Mouse (Mus musculus) midbrain, embryonic 13.5 days (tissue): Measurements from ENCODE around the gene Aldh1l1. TPM values are rescaled to one million over a fixed set of nuclear protein-coding genes. Genes with fewer than 3 reads are reported as not detected.
A peak's percentile ranks its signal among the peaks of the same experiment; 100 is the strongest.

Source experiments
- ATAC-seq: fragments of 200-750 bp; cut with Nextera tagmentation; 2 replicates; pipeline ENCODE4 v1.8.0; 2017; ENCODE audit warnings: mild to moderate bottlenecking, moderate TSS enrichment, moderate library complexity
- H3K27ac ChIP-seq: fragments of 300-500 bp; sonication (generic); 2 replicates; pipeline ENCODE4 v1.5.1; 2015; ENCODE audit warnings: inconsistent platforms, mild to moderate bottlenecking, moderate library complexity
- H3K27me3 ChIP-seq: fragments of 300-500 bp; sonication (generic); 2 replicates; pipeline ENCODE4 v1.6.1; 2015; ENCODE audit warnings: mild to moderate bottlenecking, inconsistent platforms
- H3K36me3 ChIP-seq: fragments of 300-500 bp; sonication (generic); 2 replicates; pipeline ENCODE4 v1.6.1; 2015; ENCODE audit warnings: mild to moderate bottlenecking, inconsistent platforms
- H3K4me1 ChIP-seq: fragments of 300-500 bp; sonication (generic); replicated peaks from 2 replicates; pipeline ENCODE4 v1.6.1; 2015; ENCODE audit warnings: inconsistent platforms
- H3K4me2 ChIP-seq: fragments of 300-500 bp; sonication (generic); replicated peaks from 2 replicates; pipeline ENCODE4 v1.6.1; 2015; ENCODE audit warnings: moderate library complexity, mild to moderate bottlenecking, inconsistent platforms
- H3K4me3 ChIP-seq: fragments of 300-500 bp; sonication (generic); replicated peaks from 2 replicates; pipeline ENCODE4 v1.5.1; 2015; ENCODE audit warnings: mild to moderate bottlenecking, inconsistent platforms
- H3K9ac ChIP-seq: fragments of 300-500 bp; sonication (generic); replicated peaks from 2 replicates; pipeline ENCODE4 v1.6.1; 2015; ENCODE audit warnings: mild to moderate bottlenecking, inconsistent platforms
- H3K9me3 ChIP-seq: fragments of 300-500 bp; sonication (generic); 2 replicates; pipeline ENCODE4 v1.6.1; 2016; ENCODE audit warnings: mild to moderate bottlenecking, inconsistent platforms
- WGBS: fragments of 180-500 bp; shearing (Covaris S2); methylation state at CpG from one replicate; pipeline ENCODE4 v1.1.7; 2015; 5-methylcytosine and 5-hydroxymethylcytosine counted together
- polyA plus RNA-seq: library from polyadenylated mRNA; unstranded; fragments of >200 nt; fragmentation: Nextera tagmentation; extraction: Ambion mirVana; gene quantifications from 2 replicates; pipeline ENCODE4 v1.2.1, GENCODE M21; 2015

Aldh1l1 gene
- polyA plus RNA-seq, 1 experiment from 2014 or later = 30.8 TPM

- H3K4me2 ChIP-seq = peak within 1 kb of the TSS; percentile 89
- no peak within 1 kb of the TSS for H3K27ac ChIP-seq
- no peaks in the 10 kb centered on the region for H3K36me3 ChIP-seq
- peaks cover 13% of the 10 kb centered on the region for H3K4me1 ChIP-seq
- peak within 1 kb of the TSS; percentile 69 for H3K4me3 ChIP-seq
- peak; percentile 89 for ATAC-seq
- peaks cover 17% of the 10 kb centered on the region for H3K27me3 ChIP-seq
- under 1% methylated on average over 49 of the region's 49 CpGs for WGBS
- peak within 1 kb of the TSS; percentile 75 for H3K9ac ChIP-seq
- no peaks in the 10 kb centered on the region for H3K9me3 ChIP-seq
Measured at GRCm38 (mm10) chr6:90604533-90605297, 118.5 kb downstream of the Aldh1l1 start, which contains the start of gene Slc41a3. TSS of gene Slc41a3 (plus strand) at chr6:90604725.

GRCm38 (mm10) chr6:90605298-90605665, 119.1 kb downstream of the Aldh1l1 start:
- Histone ChIP-seq H3K4me3 (peak overlapping the region; percentile 69), H3K27ac (no peak overlapping the region), H3K9ac (peak overlapping the region; percentile 75), H3K9me3 (no peaks in the 10 kb centered on the region), H3K4me2 (peak overlapping the region; percentile 89), H3K4me1 (peaks cover 13% of the 10 kb centered on the region), H3K27me3 (peaks cover 17% of the 10 kb centered on the region), H3K36me3 (no peaks in the 10 kb centered on the region)
- 26% methylated on average over 5 of the region's 5 CpGs for WGBS
- no peak for ATAC-seq

- Histone ChIP-seq H3K9ac (no peak overlapping the region), H3K36me3 (no peaks in the 10 kb centered on the region), H3K4me2 (no peak overlapping the region), H3K4me1 (peaks cover 13% of the 10 kb centered on the region), H3K27me3 (peaks cover 17% of the 10 kb centered on the region), H3K9me3 (no peaks in the 10 kb centered on the region), H3K27ac (no peak overlapping the region), H3K4me3 (no peak overlapping the region)
- 28% methylated on average over 7 of the region's 7 CpGs for WGBS
- no peak for ATAC-seq
Measured at GRCm38 (mm10) chr6:90606538-90606937, 120.3 kb downstream of the Aldh1l1 start.

GRCm38 (mm10) chr6:90607196-90607595, 121.0 kb downstream of the Aldh1l1 start:
- H3K9me3 ChIP-seq = no peaks in the 10 kb centered on the region
- no peak overlapping the region for H3K4me2 ChIP-seq
- H3K27ac ChIP-seq = no peak overlapping the region
- H3K9ac ChIP-seq = no peak overlapping the region
- ATAC-seq = no peak
- peaks cover 13% of the 10 kb centered on the region for H3K27me3 ChIP-seq
- peaks cover 13% of the 10 kb centered on the region for H3K4me1 ChIP-seq
- H3K4me3 ChIP-seq = no peak overlapping the region
- 15% methylated on average over 5 of the region's 5 CpGs for WGBS
- H3K36me3 ChIP-seq = no peaks in the 10 kb centered on the region

GRCm38 (mm10) chr6:90608186-90608585, 122.0 kb downstream of the Aldh1l1 start:
- Histone ChIP-seq H3K4me1 (peaks cover 13% of the 10 kb centered on the region), H3K9ac (no peak overlapping the region), H3K27ac (no peak overlapping the region), H3K9me3 (no peaks in the 10 kb centered on the region), H3K36me3 (no peaks in the 10 kb centered on the region), H3K4me2 (no peak overlapping the region), H3K4me3 (no peak overlapping the region), H3K27me3 (peaks cover 8% of the 10 kb centered on the region)
- WGBS = 56% methylated on average over 6 of the region's 6 CpGs
- ATAC-seq = no peak

GRCm38 (mm10) chr6:90610248-90610647, 124.0 kb downstream of the Aldh1l1 start:
- Histone ChIP-seq H3K4me1 (peaks cover 10% of the 10 kb centered on the region), H3K27ac (no peak overlapping the region), H3K4me3 (no peak overlapping the region), H3K9ac (no peak overlapping the region), H3K4me2 (no peak overlapping the region), H3K36me3 (no peaks in the 10 kb centered on the region), H3K27me3 (peaks cover 8% of the 10 kb centered on the region), H3K9me3 (no peaks in the 10 kb centered on the region)
- ATAC-seq = no peak
- 88% methylated on average over 5 of the region's 5 CpGs for WGBS

- no peak overlapping the region for H3K4me3 ChIP-seq
- H3K27ac ChIP-seq = no peak overlapping the region
- 87% methylated on average over 8 of the region's 8 CpGs for WGBS
- no peaks in the 10 kb centered on the region for H3K27me3 ChIP-seq
- ATAC-seq = no peak
- H3K36me3 ChIP-seq = no peaks in the 10 kb centered on the region
- H3K4me1 ChIP-seq = no peaks in the 10 kb centered on the region
- H3K9me3 ChIP-seq = no peaks in the 10 kb centered on the region
- H3K4me2 ChIP-seq = no peak overlapping the region
- H3K9ac ChIP-seq = no peak overlapping the region
Measured at GRCm38 (mm10) chr6:90613277-90613676, 127.0 kb downstream of the Aldh1l1 start.

GRCm38 (mm10) chr6:90615362-90615761, 129.1 kb downstream of the Aldh1l1 start:
- Histone ChIP-seq H3K4me1 (no peaks in the 10 kb centered on the region), H3K9me3 (no peaks in the 10 kb centered on the region), H3K4me2 (no peak overlapping the region), H3K4me3 (no peak overlapping the region), H3K9ac (no peak overlapping the region), H3K27me3 (no peaks in the 10 kb centered on the region), H3K27ac (no peak overlapping the region), H3K36me3 (no peaks in the 10 kb centered on the region)
- no peak for ATAC-seq
- 75% methylated on average over 7 of the region's 7 CpGs for WGBS

- WGBS = 80% methylated on average over 6 of the region's 6 CpGs
- no peak for ATAC-seq
- no peak overlapping the region for H3K4me2 ChIP-seq
- no peak overlapping the region for H3K27ac ChIP-seq
- no peaks in the 10 kb centered on the region for H3K27me3 ChIP-seq
- peaks cover 5% of the 10 kb centered on the region for H3K4me1 ChIP-seq
- H3K9ac ChIP-seq = no peak overlapping the region
- H3K36me3 ChIP-seq = no peaks in the 10 kb centered on the region
- no peak overlapping the region for H3K4me3 ChIP-seq
- H3K9me3 ChIP-seq = no peaks in the 10 kb centered on the region
Measured at GRCm38 (mm10) chr6:90615991-90616390, 129.8 kb downstream of the Aldh1l1 start.

- WGBS = 88% methylated on average over 6 of the region's 6 CpGs
- no peaks in the 10 kb centered on the region for H3K36me3 ChIP-seq
- H3K4me1 ChIP-seq = peaks cover 5% of the 10 kb centered on the region
- ATAC-seq = no peak
- H3K4me3 ChIP-seq = no peak overlapping the region
- no peak overlapping the region for H3K9ac ChIP-seq
- no peaks in the 10 kb centered on the region for H3K9me3 ChIP-seq
- H3K27ac ChIP-seq = no peak overlapping the region
- H3K4me2 ChIP-seq = no peak overlapping the region
- no peaks in the 10 kb centered on the region for H3K27me3 ChIP-seq
Measured at GRCm38 (mm10) chr6:90616481-90616880, 130.3 kb downstream of the Aldh1l1 start.

- no peak overlapping the region for H3K4me3 ChIP-seq
- no peak overlapping the region for H3K9ac ChIP-seq
- H3K4me1 ChIP-seq = peaks cover 12% of the 10 kb centered on the region
- WGBS = 90% methylated on average over 4 of the region's 4 CpGs
- H3K27me3 ChIP-seq = no peaks in the 10 kb centered on the region
- H3K4me2 ChIP-seq = no peak overlapping the region
- H3K36me3 ChIP-seq = no peaks in the 10 kb centered on the region
- H3K9me3 ChIP-seq = no peaks in the 10 kb centered on the region
- no peak overlapping the region for H3K27ac ChIP-seq
- no peak for ATAC-seq
Measured at GRCm38 (mm10) chr6:90618274-90618673, 132.0 kb downstream of the Aldh1l1 start.

- H3K4me2 ChIP-seq = no peak overlapping the region
- 86% methylated on average over 19 of the region's 19 CpGs for WGBS
Measured at GRCm38 (mm10) chr6:90618821-90619636, 132.8 kb downstream of the Aldh1l1 start.

More at GRCm38 (mm10) chr6:90618821-90619636, 132.8 kb downstream of the Aldh1l1 start:
- Histone ChIP-seq H3K4me3 (no peak overlapping the region), H3K36me3 (no peaks in the 10 kb centered on the region), H3K9ac (no peak overlapping the region), H3K4me1 (peaks cover 12% of the 10 kb centered on the region), H3K27me3 (no peaks in the 10 kb centered on the region), H3K9me3 (no peaks in the 10 kb centered on the region), H3K27ac (no peak overlapping the region)
- no peak for ATAC-seq
